Mouse (Mus musculus) MEL (cell line): ENCODE measurements around the gene Stk4. TPM values are rescaled to one million over a fixed set of nuclear protein-coding genes. Genes with fewer than 3 reads are reported as not detected.

ENCODE experiments used
- DNase-seq: peaks from one replicate; pipeline ENCODE4 v3.0.0; 2011; ENCODE audit warnings: low read depth, low spot score
- H3K27ac ChIP-seq: 2 replicates; pipeline ENCODE4 v1.5.1; 2012; ENCODE audit warnings: low read depth, mild to moderate bottlenecking, control low read depth, low read length, moderate library complexity; ENCODE audit not compliant: control insufficient read depth
- H3K27me3 ChIP-seq, 2 experiments: fragments of 150-350 bp in 1 of 2; sonication (generic) in 1 of 2; 2 replicates each; pipeline ENCODE4 v1.6.1; 2012; ENCODE audit warnings: low read length in 2 of 2, mild to moderate bottlenecking in 2 of 2, improper control_type of control experiment in 1 of 2, moderate library complexity in 1 of 2; ENCODE audit not compliant: insufficient read depth in 2 of 2, control insufficient read depth in 1 of 2
- H3K36me3 ChIP-seq, 2 experiments: 2 replicates each; pipeline ENCODE4 v1.6.1; 2012 to 2014; ENCODE audit warnings: low read length in 2 of 2, improper control_type of control experiment in 1 of 2, inconsistent platforms in 1 of 2, mild to moderate bottlenecking in 1 of 2; ENCODE audit not compliant: insufficient read depth in 2 of 2, control insufficient read depth in 1 of 2
- H3K4me1 ChIP-seq, 2 experiments: fragments of 150-350 bp in 1 of 2; sonication (generic) in 1 of 2; 2 replicates each; pipeline ENCODE4 v1.6.1; 2012; ENCODE audit warnings: low read length in 2 of 2, improper control_type of control experiment in 1 of 2, mild to moderate bottlenecking in 1 of 2; ENCODE audit not compliant: insufficient read depth in 2 of 2, control insufficient read depth in 1 of 2
- H3K4me3 ChIP-seq, 2 experiments: fragments of 150-350 bp in 1 of 2; sonication (generic) in 1 of 2; 2 replicates each; pipeline ENCODE4 v1.5.1; 2012; ENCODE audit warnings: low read depth in 2 of 2, low read length in 2 of 2, mild to moderate bottlenecking in 2 of 2, moderate library complexity in 2 of 2, control low read depth in 1 of 2, improper control_type of control experiment in 1 of 2; ENCODE audit not compliant: control insufficient read depth in 1 of 2, insufficient read depth in 1 of 2
- H3K79me2 ChIP-seq: 2 replicates; pipeline ENCODE4 v1.6.1; 2012; ENCODE audit warnings: mild to moderate bottlenecking, low read length, moderate library complexity; ENCODE audit not compliant: control insufficient read depth, poor library complexity, insufficient read depth
- H3K9ac ChIP-seq: 2 replicates; pipeline ENCODE4 v1.6.1; 2012; ENCODE audit warnings: low read depth, mild to moderate bottlenecking, control low read depth, low read length, moderate library complexity; ENCODE audit not compliant: control insufficient read depth, poor library complexity, severe bottlenecking
- H3K9me3 ChIP-seq: fragments of 150-350 bp; sonication (generic); replicated peaks from 2 replicates; pipeline ENCODE4 v1.6.1; 2012; ENCODE audit warnings: mild to moderate bottlenecking, low read length, improper control_type of control experiment, moderate library complexity; ENCODE audit not compliant: insufficient read depth
- CHD2 ChIP-seq: IDR thresholded peaks from 2 replicates; pipeline ENCODE4 v1.6.1; 2011; ENCODE audit warnings: low read length, improper control_type of control experiment
- CTCF ChIP-seq, 3 experiments: IDR thresholded peaks in 2 of 3; conservative IDR thresholded peaks in 1 of 3; 2 replicates each; pipeline ENCODE4 v1.5.1; 2011 to 2012; ENCODE audit warnings: low read length in 3 of 3, low read depth in 2 of 3, mild to moderate bottlenecking in 2 of 3, improper control_type of control experiment in 1 of 3, inconsistent platforms in 1 of 3, mixed read lengths in 1 of 3, moderate library complexity in 1 of 3; ENCODE audit not compliant: control insufficient read depth in 1 of 3, insufficient read depth in 1 of 3, poor library complexity in 1 of 3, severe bottlenecking in 1 of 3
- E2F4 ChIP-seq: IDR thresholded peaks from 2 replicates; pipeline ENCODE4 v1.6.1; 2011; ENCODE audit warnings: low read depth, low read length, improper control_type of control experiment, borderline replicate concordance
- ELF1 ChIP-seq: IDR thresholded peaks from 2 replicates; pipeline ENCODE4 v1.6.1; 2014; ENCODE audit warnings: low read depth, mild to moderate bottlenecking, inconsistent platforms, low read length, improper control_type of control experiment, moderate library complexity
- GATA1 ChIP-seq: IDR thresholded peaks from 2 replicates; pipeline ENCODE4 v1.6.1; 2011; ENCODE audit warnings: low read depth, low read length, improper control_type of control experiment
- HCFC1 ChIP-seq: IDR thresholded peaks from 2 replicates; pipeline ENCODE4 v1.6.1; 2012; ENCODE audit warnings: low read depth, mild to moderate bottlenecking, inconsistent platforms, low read length, improper control_type of control experiment, moderate library complexity
- JUND ChIP-seq: IDR thresholded peaks from 2 replicates; pipeline ENCODE4 v1.6.1; 2011; ENCODE audit warnings: low read depth, mild to moderate bottlenecking, improper control_type of control experiment, low read length
- KAT2A ChIP-seq: conservative IDR thresholded peaks from 2 replicates; pipeline ENCODE4 v1.6.1; 2012; ENCODE audit warnings: low read depth, low read length, improper control_type of control experiment, inconsistent platforms
- MAX ChIP-seq: IDR thresholded peaks from 2 replicates; pipeline ENCODE4 v1.6.1; 2011; ENCODE audit warnings: low read length, improper control_type of control experiment
- MAZ ChIP-seq: IDR thresholded peaks from 2 replicates; pipeline ENCODE4 v1.6.1; 2012; ENCODE audit warnings: low read depth, mild to moderate bottlenecking, inconsistent platforms, low read length, improper control_type of control experiment
- MEF2A ChIP-seq: IDR thresholded peaks from 2 replicates; pipeline ENCODE4 v1.6.1; 2014; ENCODE audit warnings: low read depth, mild to moderate bottlenecking, inconsistent platforms, low read length, improper control_type of control experiment; ENCODE audit not compliant: poor library complexity, insufficient replicate concordance, severe bottlenecking; ENCODE audit errors: extremely low read depth
- MYC ChIP-seq: IDR thresholded peaks from 2 replicates; pipeline ENCODE4 v1.6.1; 2011; ENCODE audit warnings: low read depth, mild to moderate bottlenecking, low read length, improper control_type of control experiment, moderate library complexity
- NRF1 ChIP-seq: IDR thresholded peaks from 2 replicates; pipeline ENCODE4 v1.6.1; 2014; ENCODE audit warnings: low read depth, mild to moderate bottlenecking, inconsistent platforms, low read length, improper control_type of control experiment, moderate library complexity; ENCODE audit not compliant: poor library complexity, insufficient read depth, severe bottlenecking
- POLR2A ChIP-seq, 2 experiments: IDR thresholded peaks; 2 replicates each; pipeline ENCODE4 v1.6.1; 2011 to 2012; ENCODE audit warnings: low read length in 2 of 2, mild to moderate bottlenecking in 2 of 2, control low read depth in 1 of 2, improper control_type of control experiment in 1 of 2, low read depth in 1 of 2, moderate library complexity in 1 of 2; ENCODE audit not compliant: control insufficient read depth in 1 of 2, insufficient read depth in 1 of 2, poor library complexity in 1 of 2
- POLR2AphosphoS2 ChIP-seq: IDR thresholded peaks from 2 replicates; pipeline ENCODE4 v1.6.1; 2011; ENCODE audit warnings: low read length, improper control_type of control experiment
- POLR2AphosphoS5 ChIP-seq: IDR thresholded peaks from 2 replicates; pipeline ENCODE4 v1.6.1; 2012; ENCODE audit warnings: low read depth, borderline replicate concordance, mild to moderate bottlenecking, inconsistent platforms, low read length, moderate library complexity, mixed read lengths
- RAD21 ChIP-seq: IDR thresholded peaks from 2 replicates; pipeline ENCODE4 v1.6.1; 2011; ENCODE audit warnings: mild to moderate bottlenecking, low read depth, low read length, improper control_type of control experiment
- SIN3A ChIP-seq: IDR thresholded peaks from 2 replicates; pipeline ENCODE4 v1.6.1; 2012; ENCODE audit warnings: low read length, improper control_type of control experiment, inconsistent platforms
- TAL1 ChIP-seq: IDR thresholded peaks from 2 replicates; pipeline ENCODE4 v1.6.1; 2012; ENCODE audit warnings: mild to moderate bottlenecking, inconsistent platforms, low read length, moderate library complexity, mixed read lengths
- TBP ChIP-seq: IDR thresholded peaks from 2 replicates; pipeline ENCODE4 v1.8.0; 2011; ENCODE audit warnings: low read depth, low read length, improper control_type of control experiment
- TCF12 ChIP-seq: IDR thresholded peaks from 2 replicates; pipeline ENCODE4 v1.6.1; 2014; ENCODE audit warnings: low read depth, mild to moderate bottlenecking, inconsistent platforms, low read length, improper control_type of control experiment, moderate library complexity
- UBTF ChIP-seq: IDR thresholded peaks from 2 replicates; pipeline ENCODE4 v1.6.1; 2012; ENCODE audit warnings: low read depth, mild to moderate bottlenecking, inconsistent platforms, low read length, improper control_type of control experiment, moderate library complexity, borderline replicate concordance; ENCODE audit not compliant: insufficient read depth
- USF1 ChIP-seq: IDR thresholded peaks from 2 replicates; pipeline ENCODE4 v1.6.1; 2014; ENCODE audit warnings: low read depth, mild to moderate bottlenecking, inconsistent platforms, low read length, improper control_type of control experiment, moderate library complexity
- ZKSCAN1 ChIP-seq: IDR thresholded peaks from 2 replicates; pipeline ENCODE4 v1.6.1; 2012; ENCODE audit warnings: low read depth, mild to moderate bottlenecking, inconsistent platforms, low read length, improper control_type of control experiment, moderate library complexity
- ZMIZ1 ChIP-seq: IDR thresholded peaks from 2 replicates; pipeline ENCODE4 v1.6.1; 2012; ENCODE audit warnings: low read depth, mild to moderate bottlenecking, inconsistent platforms, low read length, improper control_type of control experiment, moderate library complexity
- ZNF384 ChIP-seq: IDR thresholded peaks from 2 replicates; pipeline ENCODE4 v1.6.1; 2012; ENCODE audit warnings: low read depth, mild to moderate bottlenecking, inconsistent platforms, low read length, improper control_type of control experiment
- polyA plus RNA-seq, 2 experiments: library from polyadenylated mRNA; stranded (reverse) in 1 of 2; unstranded in 1 of 2; fragments of >175 nt in 1 of 2; fragments of >200 nt in 1 of 2; gene quantifications; 2 replicates each; pipeline versions ENCODE4 v1.2.1 to v1.2.4; 2012; ENCODE audit warnings: low replicate concordance in 2 of 2, low read depth in 1 of 2; ENCODE audit not compliant: insufficient read length in 2 of 2, insufficient read depth in 1 of 2, missing spikeins in 1 of 2
- total RNA-seq: library from RNA; depleted of rRNA; stranded (reverse); fragments of 300-350 nt; gene quantifications from 2 replicates; pipeline ENCODE4 v1.2.3, GENCODE M21; 2012

The Stk4 gene
- total and polyA plus RNA-seq, 3 experiments = 46.8 to 56.1 TPM; not detected in 1

DNA sequence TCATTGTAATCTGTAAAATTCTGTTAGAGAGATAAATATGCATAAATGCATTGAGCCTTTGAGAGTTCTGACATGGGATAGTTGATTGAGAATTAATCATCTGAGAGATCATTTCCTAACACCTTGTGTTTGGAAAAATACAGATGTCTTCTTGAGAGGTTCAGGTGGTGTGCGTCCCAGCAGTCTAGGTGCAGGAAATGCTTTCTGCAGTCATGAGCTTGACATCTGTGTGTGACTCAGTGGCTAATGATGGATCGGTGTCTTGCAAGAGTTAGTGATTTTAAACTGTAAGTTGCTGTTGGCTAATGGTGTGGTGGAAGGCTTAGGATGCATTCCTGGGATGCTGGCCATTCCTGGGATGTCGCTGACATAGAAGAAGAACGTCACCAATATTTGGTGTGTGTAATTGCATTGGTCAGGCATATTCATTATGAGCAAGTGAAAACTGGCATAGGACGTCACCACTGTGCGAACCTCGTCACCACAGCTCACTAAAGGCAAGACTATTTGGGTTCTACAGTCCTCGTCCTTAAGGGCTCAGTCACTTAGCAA, 6.8 kb downstream of the Stk4 start:
- Histone ChIP-seq H3K4me1 (peaks cover 11 to 13% of the 10 kb centered on the region in 2 experiments; a peak in 3 of 4 replicates), H3K27ac (no peak overlapping the region), H3K79me2 (peaks cover 36% of the 10 kb centered on the region), H3K36me3 (peaks cover 7 to 41% of the 10 kb centered on the region in 2 experiments), H3K9ac (no peak overlapping the region), H3K4me3 (no peak overlapping the region), H3K9me3 (no peaks in the 10 kb centered on the region), H3K27me3 (no peaks in the 10 kb centered on the region)
- no peak for DNase-seq
- TF ChIP-seq ZNF384 = no peak
- TF ChIP-seq POLR2AphosphoS2 = no peak
- no peak for TF ChIP-seq ZKSCAN1
- TF ChIP-seq E2F4 = no peak
- no peak for TF ChIP-seq CTCF (IDR thresholded peaks at IDR 0.05 in 2 of 3, conservative IDR thresholded peaks at IDR 0.05 in 1 of 3; ENCODE audit: control insufficient read depth in 1 of 3, insufficient read depth in 1 of 3, low read depth in 2 of 3, low read length in 3 of 3, poor library complexity in 1 of 3, severe bottlenecking in 1 of 3)
- no peak for TF ChIP-seq CHD2
- no peak for TF ChIP-seq JUND
- no peak for TF ChIP-seq KAT2A
- TF ChIP-seq POLR2A (IDR thresholded peaks at IDR 0.05; ENCODE audit: control insufficient read depth in 1 of 2, insufficient read depth in 1 of 2, low read depth in 1 of 2, low read length in 2 of 2, poor library complexity in 1 of 2) = no peak

DNA sequence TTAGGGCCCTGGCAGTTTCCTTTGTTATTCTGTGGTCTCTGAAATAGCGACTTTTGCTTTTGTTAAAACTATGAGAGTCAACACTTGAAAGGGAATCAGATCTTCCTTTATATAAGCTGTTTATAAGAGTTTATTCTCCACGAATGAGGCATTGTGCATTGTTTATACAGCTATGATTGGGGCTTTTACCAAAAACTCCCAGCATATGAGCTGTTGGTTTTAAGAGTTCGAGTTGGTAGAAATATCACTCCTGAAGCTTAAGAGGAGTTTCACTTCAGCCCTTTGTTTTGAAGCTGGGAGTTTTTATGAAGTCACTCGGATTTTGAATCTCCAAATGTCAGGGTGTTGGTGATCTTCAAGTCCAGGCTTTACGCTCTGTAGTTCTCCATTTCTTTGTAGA, 7.8 kb downstream of the Stk4 start:
- H3K4me1 ChIP-seq = peaks cover 14 to 18% of the 10 kb centered on the region in 2 experiments; a peak in 3 of 4 replicates
- H3K27me3 ChIP-seq = no peaks in the 10 kb centered on the region
- no peaks in the 10 kb centered on the region for H3K9me3 ChIP-seq
- peaks cover 11 to 45% of the 10 kb centered on the region in 2 experiments for H3K36me3 ChIP-seq
- H3K9ac ChIP-seq = no peak overlapping the region
- no peak overlapping the region for H3K4me3 ChIP-seq
- H3K27ac ChIP-seq = no peak overlapping the region
- DNase-seq = no peak
- TF ChIP-seq USF1 = no peak
- no peak for TF ChIP-seq RAD21
- TF ChIP-seq TBP = no peak
- TF ChIP-seq E2F4 = no peak
- no peak for TF ChIP-seq MAX
- H3K79me2 ChIP-seq = peaks cover 36% of the 10 kb centered on the region

DNA sequence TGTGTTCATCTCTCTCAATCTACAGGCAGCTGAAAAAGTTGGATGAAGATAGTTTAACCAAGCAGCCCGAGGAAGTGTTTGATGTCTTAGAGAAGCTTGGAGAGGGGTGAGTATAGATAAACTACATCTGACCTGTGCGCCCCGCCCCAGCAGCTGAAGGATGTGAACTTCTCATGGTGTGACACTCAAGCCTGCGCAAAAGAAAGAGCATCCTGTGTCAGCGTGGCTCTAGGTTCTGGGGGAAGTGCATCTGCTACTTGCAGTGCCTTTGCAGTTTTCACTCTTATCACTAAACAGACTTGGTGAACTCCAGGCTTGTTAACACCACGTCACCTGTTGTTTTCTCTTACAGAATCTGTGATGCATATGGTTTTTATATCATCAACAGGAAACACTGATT, 9.4 kb downstream of the Stk4 start:
- Histone ChIP-seq H3K27ac (no peak overlapping the region), H3K4me1 (peaks cover 23 to 27% of the 10 kb centered on the region in 2 experiments)
- peak; percentile 85 for DNase-seq
- TF ChIP-seq POLR2AphosphoS5 (no peak), NRF1 (peak; percentile 56; the same call in 1 of the 2 replicates), RAD21 (no peak), ZMIZ1 (no peak), TCF12 (peak; percentile 51), MEF2A (no peak), MAX (no peak), GATA1 (peak; percentile 51; the same call in 1 of the 2 replicates), MYC (0 out of 2 replicates have a peak, but pooled peaks have one; percentile 69), TAL1 (peak; percentile 49), SIN3A (peak; percentile 80), MAZ (peak; percentile 47; the same call in 1 of the 2 replicates), HCFC1 (peak; percentile 60), UBTF (no peak), ELF1 (0 out of 2 replicates have a peak, but pooled peaks have one; percentile 26)

More for the DNA sequence above, 9.4 kb downstream of the Stk4 start:
- Histone ChIP-seq H3K36me3 (peaks cover 13 to 51% of the 10 kb centered on the region in 2 experiments), H3K27me3 (no peaks in the 10 kb centered on the region), H3K9ac (no peak overlapping the region), H3K79me2 (peaks cover 33% of the 10 kb centered on the region), H3K4me3 (no peak overlapping the region), H3K9me3 (no peaks in the 10 kb centered on the region)
